Mouse (Mus musculus): ENCODE data around the gene Hcn1.

DNA sequence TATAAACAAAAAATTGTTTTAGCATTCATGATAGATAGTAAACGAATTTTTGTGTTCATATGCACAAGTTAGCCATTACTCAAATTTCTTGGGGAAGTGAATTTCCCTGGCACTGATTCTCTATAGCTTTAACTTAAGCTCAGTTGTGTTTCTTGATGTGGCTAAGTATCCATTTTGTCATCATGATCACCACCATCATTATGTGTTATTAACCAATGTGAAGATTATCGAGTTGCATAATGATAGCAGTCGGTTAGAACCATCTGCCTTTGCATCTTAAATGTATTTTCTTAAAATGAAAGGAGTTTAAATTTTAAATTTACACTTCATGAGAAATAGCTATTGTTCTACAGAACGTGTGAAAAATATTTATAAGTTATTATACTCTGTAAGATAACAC, 426.5 kb downstream of the Hcn1 start:
- TF ChIP-seq CTCF (IDR thresholded peaks at IDR 0.05; ENCODE audit: low read depth) (no peak), EP300 (IDR thresholded peaks at IDR 0.05; ENCODE audit: low read depth) (no peak)

Data from heart, postnatal 0 days (tissue).